Mouse (Mus musculus) thymus, adult 2 months (tissue): Measurements from ENCODE around the gene Mtmr3. TPM values are rescaled to one million over a fixed set of nuclear protein-coding genes. Genes with fewer than 3 reads are reported as not detected.

Experiments
- DNase-seq: peaks from one replicate; pipeline ENCODE4 v3.0.0; 2021
- H3K27ac ChIP-seq: fragments of 200-500 bp; 2 replicates; pipeline ENCODE4 v1.5.1; 2012; ENCODE audit warnings: low read length, control low read depth; ENCODE audit not compliant: control insufficient read depth, insufficient read depth
- H3K27me3 ChIP-seq: fragments of 200-500 bp; 2 replicates; pipeline ENCODE4 v1.6.1; 2012; ENCODE audit warnings: mild to moderate bottlenecking, low read length, moderate library complexity, mixed read lengths; ENCODE audit not compliant: control insufficient read depth, insufficient read depth
- H3K36me3 ChIP-seq: fragments of 200-500 bp; 2 replicates; pipeline ENCODE4 v1.6.1; 2012; ENCODE audit warnings: mild to moderate bottlenecking, low read length, moderate library complexity; ENCODE audit not compliant: control insufficient read depth, insufficient read depth
- H3K4me1 ChIP-seq: fragments of 200-500 bp; replicated peaks from 2 replicates; pipeline ENCODE4 v1.6.1; 2012; ENCODE audit warnings: low read length; ENCODE audit not compliant: control insufficient read depth, insufficient read depth
- H3K4me3 ChIP-seq: fragments of 200-500 bp; 2 replicates; pipeline ENCODE4 v1.5.1; 2012; ENCODE audit warnings: mild to moderate bottlenecking, low read length, control low read depth, moderate library complexity; ENCODE audit not compliant: control insufficient read depth, insufficient read depth
- CTCF ChIP-seq: fragments of 200-500 bp; IDR thresholded peaks from 2 replicates; pipeline ENCODE4 v1.5.1; 2012; ENCODE audit warnings: mild to moderate bottlenecking, control low read depth, low read length, moderate library complexity, borderline replicate concordance; ENCODE audit not compliant: control insufficient read depth, poor library complexity, insufficient read depth; ENCODE audit errors: extremely low read depth
- POLR2A ChIP-seq: fragments of 200-500 bp; IDR thresholded peaks from 2 replicates; pipeline ENCODE4 v1.6.1; 2012; ENCODE audit warnings: mild to moderate bottlenecking, low read length, control low read depth, moderate library complexity; ENCODE audit not compliant: control insufficient read depth, poor library complexity, insufficient read depth; ENCODE audit errors: extremely low read depth
- WGBS: fragments of 180-500 bp; shearing (Covaris S2); methylation state at CpG from one replicate; pipeline ENCODE4 v1.1.7; 2018; 5-methylcytosine and 5-hydroxymethylcytosine counted together
- polyA plus RNA-seq: library from polyadenylated mRNA; depleted of rRNA; stranded (reverse); fragments of >200 nt; gene quantifications from 2 replicates; pipeline ENCODE4 v1.2.3, GENCODE M21; 2012

Gene Mtmr3
- polyA plus RNA-seq, 1 experiment, result 55.9 TPM

GRCm38 (mm10) chr11:4476184-4476697 lies 118.4 kb downstream of the Mtmr3 start:
- Histone ChIP-seq H3K36me3 (peaks cover 14% of the 10 kb centered on the region), H3K27me3 (no peaks in the 10 kb centered on the region), H3K4me3 (no peak overlapping the region), H3K27ac (no peak overlapping the region), H3K4me1 (no peaks in the 10 kb centered on the region; the same call in 1 of the 2 replicates)
- WGBS, result 92% methylated on average over 4 of the region's 4 CpGs
- DNase-seq, result no peak
- TF ChIP-seq POLR2A (no peak), CTCF (no peak)

GRCm38 (mm10) chr11:4472464-4473179 lies 122.0 kb downstream of the Mtmr3 start:
- no peak overlapping the region for H3K4me3 ChIP-seq
- no peak overlapping the region for H3K27ac ChIP-seq
- WGBS, result 79% methylated on average over 7 of the region's 7 CpGs
- H3K27me3 ChIP-seq, result no peaks in the 10 kb centered on the region
- no peak for TF ChIP-seq POLR2A
- TF ChIP-seq CTCF, result no peak
- H3K36me3 ChIP-seq, result no peaks in the 10 kb centered on the region
- DNase-seq, result no peak
- no peaks in the 10 kb centered on the region; the same call in 1 of the 2 replicates for H3K4me1 ChIP-seq

GRCm38 (mm10) chr11:4471734-4472133 lies 122.9 kb downstream of the Mtmr3 start:
- no peak for DNase-seq
- Histone ChIP-seq H3K27ac (no peak overlapping the region), H3K4me3 (no peak overlapping the region), H3K4me1 (no peaks in the 10 kb centered on the region; the same call in 1 of the 2 replicates), H3K27me3 (no peaks in the 10 kb centered on the region), H3K36me3 (no peaks in the 10 kb centered on the region)
- WGBS, result 93% methylated on average over 5 of the region's 5 CpGs
- no peak for TF ChIP-seq POLR2A
- no peak for TF ChIP-seq CTCF

GRCm38 (mm10) chr11:4471251-4471650 lies 123.4 kb downstream of the Mtmr3 start:
- DNase-seq, result no peak
- no peaks in the 10 kb centered on the region for H3K27me3 ChIP-seq
- H3K27ac ChIP-seq, result no peak overlapping the region
- no peaks in the 10 kb centered on the region; the same call in 1 of the 2 replicates for H3K4me1 ChIP-seq
- H3K4me3 ChIP-seq, result no peak overlapping the region
- TF ChIP-seq CTCF, result no peak
- TF ChIP-seq POLR2A, result no peak
- H3K36me3 ChIP-seq, result no peaks in the 10 kb centered on the region

GRCm38 (mm10) chr11:4469091-4469490 lies 125.6 kb downstream of the Mtmr3 start:
- peaks cover 4% of the 10 kb centered on the region for H3K4me1 ChIP-seq
- H3K27ac ChIP-seq, result no peak overlapping the region
- no peaks in the 10 kb centered on the region for H3K27me3 ChIP-seq
- no peak for DNase-seq
- no peaks in the 10 kb centered on the region for H3K36me3 ChIP-seq
- WGBS, result 91% methylated on average over 5 of the region's 5 CpGs
- no peak for TF ChIP-seq CTCF
- no peak for TF ChIP-seq POLR2A
- H3K4me3 ChIP-seq, result no peak overlapping the region

- WGBS, result 95% methylated on average over 1 of the region's 1 CpGs
- Histone ChIP-seq H3K4me3 (no peak overlapping the region), H3K36me3 (no peaks in the 10 kb centered on the region), H3K27me3 (no peaks in the 10 kb centered on the region), H3K4me1 (peaks cover 4% of the 10 kb centered on the region), H3K27ac (no peak overlapping the region)
- no peak for DNase-seq
- TF ChIP-seq POLR2A (no peak), CTCF (no peak)
These were observed 127.2 kb downstream of the Mtmr3 start for GRCm38 (mm10) chr11:4467436-4467835.
